Mouse (Mus musculus) heart, embryonic 12.5 days (tissue): ENCODE measurements around the gene Sept9. TPM values are rescaled to one million over a fixed set of nuclear protein-coding genes. Genes with fewer than 3 reads are reported as not detected.

Experiments
- ATAC-seq: fragments of 200-750 bp; cut with Nextera tagmentation; 2 replicates; pipeline ENCODE4 v1.8.0; 2017; ENCODE audit warnings: moderate TSS enrichment, moderate library complexity; ENCODE audit not compliant: insufficient number of reproducible peaks, low FRiP score
- H3K27ac ChIP-seq: fragments of 300-500 bp; sonication (generic); 2 replicates; pipeline ENCODE4 v1.5.1; 2016; ENCODE audit warnings: mild to moderate bottlenecking, moderate library complexity; ENCODE audit not compliant: poor library complexity, severe bottlenecking
- H3K27me3 ChIP-seq: fragments of 300-500 bp; sonication (generic); replicated peaks from 2 replicates; pipeline ENCODE4 v1.6.1; 2016; ENCODE audit warnings: mild to moderate bottlenecking, moderate library complexity
- H3K36me3 ChIP-seq: fragments of 300-500 bp; sonication (generic); 2 replicates; pipeline ENCODE4 v1.6.1; 2016; ENCODE audit warnings: mild to moderate bottlenecking, moderate library complexity
- H3K4me1 ChIP-seq: fragments of 300-500 bp; sonication (generic); replicated peaks from 2 replicates; pipeline ENCODE4 v1.6.1; 2016; ENCODE audit warnings: mild to moderate bottlenecking
- H3K4me2 ChIP-seq: fragments of 300-500 bp; sonication (generic); 2 replicates; pipeline ENCODE4 v1.6.1; 2016; ENCODE audit warnings: mild to moderate bottlenecking, moderate library complexity
- H3K4me3 ChIP-seq: fragments of 300-500 bp; sonication (generic); 2 replicates; pipeline ENCODE4 v1.5.1; 2016; ENCODE audit warnings: mild to moderate bottlenecking
- H3K9ac ChIP-seq: fragments of 300-500 bp; sonication (generic); 2 replicates; pipeline ENCODE4 v1.6.1; 2016; ENCODE audit warnings: mild to moderate bottlenecking, moderate library complexity
- H3K9me3 ChIP-seq: fragments of 300-500 bp; sonication (generic); replicated peaks from 2 replicates; pipeline ENCODE4 v1.6.1; 2016; ENCODE audit warnings: mild to moderate bottlenecking, moderate library complexity
- WGBS: fragments of 180-500 bp; shearing (Covaris S2); methylation state at CpG from one replicate; pipeline ENCODE4 v1.1.7; 2016; 5-methylcytosine and 5-hydroxymethylcytosine counted together
- polyA plus RNA-seq: library from polyadenylated mRNA; unstranded; fragments of >200 nt; fragmentation: Nextera tagmentation; extraction: Ambion mirVana; gene quantifications from 2 replicates; pipeline ENCODE4 v1.2.1, GENCODE M21; 2016

Gene Sept9
- polyA plus RNA-seq, 1 experiment from 2014 or later = 103 TPM

- 81% methylated on average over 7 of the region's 7 CpGs for WGBS
- Histone ChIP-seq H3K4me2 (no peak overlapping the region), H3K9ac (no peak overlapping the region), H3K27me3 (peaks cover 35% of the 10 kb centered on the region), H3K27ac (no peak overlapping the region), H3K4me1 (peaks cover 28% of the 10 kb centered on the region), H3K9me3 (no peaks in the 10 kb centered on the region), H3K4me3 (no peak overlapping the region), H3K36me3 (no peaks in the 10 kb centered on the region)
- ATAC-seq = no peak
Observed at GRCm38 (mm10) chr11:117196681-117197080, 2.8 kb upstream of the Sept9 start.

GRCm38 (mm10) chr11:117198122-117198521 is 1.3 kb upstream of the Sept9 start:
- no peaks in the 10 kb centered on the region for H3K36me3 ChIP-seq
- no peak overlapping the region for H3K4me3 ChIP-seq
- no peak for ATAC-seq
- no peak overlapping the region for H3K9ac ChIP-seq
- 86% methylated on average over 5 of the region's 5 CpGs for WGBS
- no peak overlapping the region for H3K27ac ChIP-seq
- no peaks in the 10 kb centered on the region for H3K9me3 ChIP-seq
- peaks cover 49% of the 10 kb centered on the region for H3K27me3 ChIP-seq
- no peak overlapping the region for H3K4me2 ChIP-seq
- peaks cover 36% of the 10 kb centered on the region for H3K4me1 ChIP-seq

- Histone ChIP-seq H3K36me3 (no peaks in the 10 kb centered on the region), H3K4me1 (peaks cover 43% of the 10 kb centered on the region), H3K27me3 (peaks cover 61% of the 10 kb centered on the region), H3K9ac (no peak overlapping the region), H3K27ac (no peak overlapping the region), H3K4me3 (no peak overlapping the region), H3K9me3 (no peaks in the 10 kb centered on the region), H3K4me2 (no peak overlapping the region)
- no peak for ATAC-seq
- WGBS = 70% methylated on average over 12 of the region's 12 CpGs
Observed at GRCm38 (mm10) chr11:117201846-117202245, 2.4 kb downstream of the Sept9 start.

- H3K9ac ChIP-seq = no peak overlapping the region
- H3K4me3 ChIP-seq = no peak overlapping the region
- 59% methylated on average over 8 of the region's 8 CpGs for WGBS
- H3K27ac ChIP-seq = no peak overlapping the region
- no peaks in the 10 kb centered on the region for H3K9me3 ChIP-seq
- H3K4me1 ChIP-seq = peaks cover 41% of the 10 kb centered on the region
- H3K36me3 ChIP-seq = no peaks in the 10 kb centered on the region
- H3K4me2 ChIP-seq = no peak overlapping the region
- no peak; the same call in 1 of the 2 replicates for ATAC-seq
- peaks cover 42% of the 10 kb centered on the region for H3K27me3 ChIP-seq
Observed at GRCm38 (mm10) chr11:117204606-117205005, 5.1 kb downstream of the Sept9 start.

GRCm38 (mm10) chr11:117205042-117205441 is 5.6 kb downstream of the Sept9 start:
- H3K9me3 ChIP-seq = no peaks in the 10 kb centered on the region
- H3K4me3 ChIP-seq = no peak overlapping the region
- ATAC-seq = no peak
- WGBS = 78% methylated on average over 6 of the region's 6 CpGs
- H3K27ac ChIP-seq = no peak overlapping the region
- no peak overlapping the region for H3K4me2 ChIP-seq
- H3K4me1 ChIP-seq = peaks cover 36% of the 10 kb centered on the region
- H3K36me3 ChIP-seq = no peaks in the 10 kb centered on the region
- H3K27me3 ChIP-seq = peaks cover 40% of the 10 kb centered on the region
- no peak overlapping the region for H3K9ac ChIP-seq

GRCm38 (mm10) chr11:117205447-117205846 is 6.0 kb downstream of the Sept9 start:
- Histone ChIP-seq H3K36me3 (no peaks in the 10 kb centered on the region), H3K4me1 (peaks cover 33% of the 10 kb centered on the region), H3K27me3 (peaks cover 38% of the 10 kb centered on the region)

GRCm38 (mm10) chr11:117207436-117207835 is 8.0 kb downstream of the Sept9 start:
- peaks cover 21% of the 10 kb centered on the region for H3K27me3 ChIP-seq
- H3K9ac ChIP-seq = no peak overlapping the region
- no peak overlapping the region for H3K4me3 ChIP-seq
- H3K4me2 ChIP-seq = no peak overlapping the region
- no peaks in the 10 kb centered on the region for H3K36me3 ChIP-seq
- H3K4me1 ChIP-seq = peaks cover 19% of the 10 kb centered on the region
- no peaks in the 10 kb centered on the region for H3K9me3 ChIP-seq
- H3K27ac ChIP-seq = no peak overlapping the region
- 61% methylated on average over 5 of the region's 5 CpGs for WGBS
- ATAC-seq = no peak

More at GRCm38 (mm10) chr11:117205447-117205846, 6.0 kb downstream of the Sept9 start:
- WGBS = 77% methylated on average over 9 of the region's 9 CpGs
- Histone ChIP-seq H3K4me2 (no peak overlapping the region), H3K27ac (no peak overlapping the region), H3K9me3 (no peaks in the 10 kb centered on the region), H3K9ac (no peak overlapping the region), H3K4me3 (no peak overlapping the region)
- ATAC-seq = no peak

GRCm38 (mm10) chr11:117208151-117208673 is 8.8 kb downstream of the Sept9 start:
- Histone ChIP-seq H3K36me3 (no peaks in the 10 kb centered on the region), H3K27me3 (peaks cover 13% of the 10 kb centered on the region), H3K9ac (no peak overlapping the region), H3K9me3 (no peaks in the 10 kb centered on the region), H3K4me1 (peaks cover 14% of the 10 kb centered on the region), H3K4me2 (no peak overlapping the region), H3K4me3 (no peak overlapping the region), H3K27ac (no peak overlapping the region)
- 79% methylated on average over 8 of the region's 8 CpGs for WGBS
- ATAC-seq = no peak

- Histone ChIP-seq H3K9ac (no peak overlapping the region), H3K4me2 (no peak overlapping the region), H3K9me3 (no peaks in the 10 kb centered on the region), H3K36me3 (no peaks in the 10 kb centered on the region), H3K27me3 (no peaks in the 10 kb centered on the region), H3K4me1 (peaks cover 12% of the 10 kb centered on the region), H3K27ac (no peak overlapping the region), H3K4me3 (no peak overlapping the region)
- 52% methylated on average over 2 of the region's 2 CpGs for WGBS
- no peak for ATAC-seq
Observed at GRCm38 (mm10) chr11:117216713-117217112, 17.3 kb downstream of the Sept9 start.

- peaks cover 18% of the 10 kb centered on the region for H3K4me1 ChIP-seq
- H3K27ac ChIP-seq = no peak overlapping the region
- WGBS = 85% methylated on average over 6 of the region's 6 CpGs
- no peak overlapping the region for H3K4me2 ChIP-seq
- H3K4me3 ChIP-seq = no peak overlapping the region
- no peak overlapping the region for H3K9ac ChIP-seq
- H3K9me3 ChIP-seq = no peaks in the 10 kb centered on the region
- H3K27me3 ChIP-seq = no peaks in the 10 kb centered on the region
- ATAC-seq = no peak
- no peaks in the 10 kb centered on the region for H3K36me3 ChIP-seq
Observed at GRCm38 (mm10) chr11:117218070-117218469, 18.6 kb downstream of the Sept9 start.

GRCm38 (mm10) chr11:117218498-117218897 is 19.0 kb downstream of the Sept9 start:
- ATAC-seq = no peak

GRCm38 (mm10) chr11:117220777-117221176 is 21.3 kb downstream of the Sept9 start:
- Histone ChIP-seq H3K27me3 (no peaks in the 10 kb centered on the region), H3K4me1 (peaks cover 17% of the 10 kb centered on the region), H3K4me3 (no peak overlapping the region), H3K9ac (no peak overlapping the region), H3K9me3 (no peaks in the 10 kb centered on the region), H3K4me2 (no peak overlapping the region), H3K36me3 (no peaks in the 10 kb centered on the region), H3K27ac (no peak overlapping the region)
- WGBS = 90% methylated on average over 8 of the region's 8 CpGs
- no peak for ATAC-seq

More at GRCm38 (mm10) chr11:117218498-117218897, 19.0 kb downstream of the Sept9 start:
- H3K4me1 ChIP-seq = peaks cover 22% of the 10 kb centered on the region
- no peaks in the 10 kb centered on the region for H3K9me3 ChIP-seq
- 84% methylated on average over 6 of the region's 6 CpGs for WGBS
- H3K36me3 ChIP-seq = no peaks in the 10 kb centered on the region
- no peak overlapping the region for H3K9ac ChIP-seq
- H3K4me3 ChIP-seq = no peak overlapping the region
- H3K27ac ChIP-seq = no peak overlapping the region
- no peaks in the 10 kb centered on the region for H3K27me3 ChIP-seq
- no peak overlapping the region for H3K4me2 ChIP-seq
